Mouse (Mus musculus): ENCODE data around the gene Polk.

DNA sequence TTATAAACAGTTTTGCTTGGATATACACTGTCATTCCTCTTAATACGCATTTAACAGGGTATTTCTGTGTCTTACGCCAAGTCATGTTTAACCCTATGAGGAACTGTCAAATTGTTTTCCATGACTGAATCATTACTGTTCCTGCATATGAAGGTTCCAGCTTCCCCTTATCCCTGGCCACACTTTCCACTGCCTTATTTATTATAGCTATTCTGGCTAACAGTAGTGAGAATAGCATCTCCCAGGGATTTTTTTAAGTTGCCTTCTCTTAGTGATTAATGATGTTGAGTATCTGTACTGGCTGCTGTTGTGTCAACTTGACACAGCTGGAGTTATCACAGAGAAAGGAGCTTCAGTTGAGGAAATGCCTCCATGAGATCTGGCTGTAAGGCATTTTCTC, 25.0 kb downstream of the Polk start:
- no peak for TF ChIP-seq CTCF (IDR thresholded peaks at IDR 0.05; ENCODE audit: control insufficient read depth, insufficient read depth, low read length)
- TF ChIP-seq POLR2A (IDR thresholded peaks at IDR 0.05; ENCODE audit: borderline replicate concordance, control insufficient read depth, low read depth, low read length): no peak

Measured in bone marrow, adult 2 months (tissue).